Mouse (Mus musculus) testis, adult 10 weeks (tissue): Measurements from ENCODE around the gene Gm36176. TPM values are rescaled to one million over a fixed set of nuclear protein-coding genes. Genes with fewer than 3 reads are reported as not detected.

Experiments used
- polyA plus RNA-seq: library from polyadenylated mRNA; stranded (reverse); fragments of 350-450 nt; fragmentation: Illumina TruSeq; extraction: RNeasy Lipid Tissue Mini Kit (QIAGEN cat#74804); gene quantifications from one replicate; pipeline ENCODE4 v1.2.3, GENCODE M21; 2014; ENCODE audit warnings: low read depth, low replicate concordance

Gene Gm36176
- polyA plus RNA-seq: not detected

DNA sequence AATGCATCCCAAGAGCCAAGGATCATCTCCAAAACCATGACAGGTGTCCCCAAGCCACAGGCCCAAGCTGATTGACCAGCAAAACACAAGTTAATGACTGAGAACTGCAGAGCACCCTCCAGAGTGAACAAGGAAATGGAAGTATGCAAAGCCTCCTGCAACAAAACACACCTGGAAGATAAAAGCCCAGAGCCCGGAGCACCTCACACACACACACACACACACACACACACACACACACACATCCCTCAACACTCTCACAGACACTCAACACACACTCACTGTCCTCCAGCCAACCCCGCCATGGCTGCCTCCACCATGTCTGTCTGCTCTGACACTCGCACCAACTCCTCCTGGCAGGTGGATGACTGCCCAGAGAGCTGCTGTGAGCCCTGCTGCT is at the start of gene Gm36176:
Gene Gm36176, plus strand, starts transcription at position 301 of the 400 bp plus-strand sequence.

DNA sequence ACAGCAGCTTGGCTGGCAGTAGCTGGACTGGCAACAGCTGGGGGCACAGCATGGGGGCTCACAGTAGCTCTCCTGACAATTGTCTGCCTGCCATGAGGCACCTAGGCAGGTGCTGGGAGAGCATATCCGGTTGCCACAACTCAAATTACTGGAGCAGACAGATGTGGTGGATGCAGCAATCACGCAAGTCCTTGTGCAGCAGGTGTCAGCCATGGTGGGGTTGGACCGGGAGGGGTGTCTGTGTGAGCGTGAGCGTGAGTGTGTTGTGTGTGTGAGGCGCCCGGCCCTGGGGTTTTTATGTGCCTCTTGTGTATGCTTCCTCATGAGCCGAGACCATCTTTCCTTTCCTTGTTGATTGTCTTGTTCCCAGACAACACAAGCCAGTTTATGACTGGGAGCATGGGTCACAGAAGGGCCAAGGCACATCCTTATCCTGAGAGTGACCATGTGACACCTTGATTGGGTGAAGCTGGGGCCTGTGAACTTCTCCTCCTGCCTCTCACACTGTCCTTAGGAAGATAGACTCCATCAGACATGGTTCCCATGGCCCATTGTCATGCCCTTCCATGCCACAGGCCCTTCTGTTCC is 47.6 kb upstream of the Gm36176 start, which contains the start of gene Gm19668:
Gene Gm19668, minus strand, starts transcription at position 213 of the 588 bp plus-strand sequence.

DNA sequence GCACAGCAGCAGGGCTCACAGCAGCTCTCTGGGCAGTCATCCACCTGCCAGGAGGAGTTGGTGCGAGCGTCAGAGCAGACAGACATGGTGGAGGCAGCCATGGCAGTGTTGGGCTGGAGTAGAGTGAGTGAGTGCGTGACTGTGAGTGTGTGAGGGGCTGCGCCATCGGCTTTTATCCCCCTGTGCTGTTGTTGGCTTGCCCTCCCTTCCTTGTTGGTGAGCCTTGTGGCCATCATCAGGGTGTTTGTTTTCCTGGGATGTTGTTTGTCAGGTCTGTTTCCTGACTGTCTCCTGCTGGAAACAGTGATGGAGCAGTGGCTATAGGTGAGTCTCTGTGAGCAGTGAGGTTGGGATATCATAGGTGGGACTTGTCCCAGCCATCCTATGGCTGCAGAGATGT is 34.9 kb upstream of the Gm36176 start, which contains the start of gene Gm9507:
Gene Gm9507, minus strand, starts transcription at position 101 of the 400 bp plus-strand sequence.

DNA sequence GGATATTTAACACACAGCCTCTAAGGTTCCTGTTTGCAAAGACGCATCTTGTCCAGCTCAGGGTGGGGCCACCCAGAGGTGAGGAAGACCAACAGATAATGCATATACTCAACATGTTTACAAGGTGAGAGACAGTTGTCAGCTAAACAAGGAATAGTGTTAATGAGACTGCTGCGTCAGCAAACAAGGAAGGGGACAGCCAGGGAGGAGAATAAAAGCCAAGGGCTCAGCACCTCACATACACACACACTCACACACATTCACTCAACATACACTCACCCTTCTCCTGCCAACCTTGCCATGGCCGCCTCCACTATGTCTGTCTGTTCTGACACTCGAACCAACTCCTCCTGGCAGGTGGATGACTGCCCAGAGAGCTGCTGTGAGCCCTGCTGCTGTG is 32.2 kb upstream of the Gm36176 start, which contains the start of gene Gm2696:
Gene Gm2696, plus strand, starts transcription at position 301 of the 400 bp plus-strand sequence.

DNA sequence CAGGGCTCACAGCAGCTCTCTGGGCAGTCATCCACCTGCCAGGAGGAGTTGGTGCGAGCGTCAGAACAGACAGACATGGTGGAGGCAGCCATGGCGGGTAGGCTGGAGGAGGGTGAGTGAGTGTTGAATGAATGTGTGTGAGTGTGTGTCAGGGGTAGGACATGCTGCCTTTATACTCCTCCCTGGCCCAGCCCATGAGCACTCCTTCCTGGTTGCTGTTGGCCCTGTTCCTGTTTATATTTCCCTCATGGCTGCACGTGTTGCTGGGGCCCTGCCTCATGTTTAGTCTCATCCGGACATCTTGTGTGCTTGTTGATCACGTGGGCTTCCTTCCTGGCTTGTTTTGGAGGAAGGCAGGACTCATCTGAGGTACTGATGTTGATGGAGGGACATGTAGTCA is 19.7 kb upstream of the Gm36176 start, which contains the start of gene Krtap10-4:
Gene Krtap10-4, minus strand, starts transcription at position 145 of the 400 bp plus-strand sequence.

DNA sequence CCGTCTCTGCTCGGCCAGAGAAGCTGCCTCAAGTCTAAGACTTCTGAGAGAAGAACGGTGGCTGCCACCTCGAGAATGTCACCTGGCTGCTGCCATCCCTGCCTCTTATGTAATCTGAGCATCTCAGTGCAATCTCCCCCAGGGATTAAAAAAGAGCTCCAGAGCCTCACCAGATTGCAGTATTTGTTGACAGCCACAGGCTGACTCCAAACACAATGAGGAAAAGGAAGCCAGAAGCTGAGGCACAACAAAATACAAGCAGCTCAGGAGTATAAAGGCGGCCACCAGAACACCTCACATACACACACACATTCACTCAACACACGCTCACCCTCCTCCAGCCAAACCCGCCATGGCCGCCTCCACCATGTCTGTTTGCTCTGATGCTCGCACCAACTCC is 11.0 kb upstream of the Gm36176 start, which contains the start of gene Krtap10-10:
Gene Krtap10-10, plus strand, starts transcription at position 301 of the 400 bp plus-strand sequence.

DNA sequence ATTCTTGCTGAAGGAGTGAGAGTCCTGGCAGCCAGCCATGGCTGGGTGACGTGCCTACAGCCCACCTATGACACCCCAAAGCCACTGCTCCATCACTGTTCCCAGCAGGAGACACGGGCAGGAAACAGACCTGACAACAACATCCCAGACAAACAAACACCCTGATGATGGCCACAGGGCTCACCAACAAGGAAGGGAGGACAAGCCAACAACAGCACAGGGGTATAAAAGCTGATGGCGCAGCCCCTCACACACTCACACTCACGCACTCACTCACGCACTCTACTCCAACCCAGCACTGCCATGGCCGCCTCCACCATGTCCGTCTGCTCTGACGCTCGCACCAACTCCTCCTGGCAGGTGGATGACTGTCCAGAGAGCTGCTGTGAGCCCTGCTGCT is 6.0 kb downstream of the Gm36176 start, which contains the start of gene Gm10318:
Gene Gm10318, plus strand, starts transcription at position 301 of the 400 bp plus-strand sequence.

DNA sequence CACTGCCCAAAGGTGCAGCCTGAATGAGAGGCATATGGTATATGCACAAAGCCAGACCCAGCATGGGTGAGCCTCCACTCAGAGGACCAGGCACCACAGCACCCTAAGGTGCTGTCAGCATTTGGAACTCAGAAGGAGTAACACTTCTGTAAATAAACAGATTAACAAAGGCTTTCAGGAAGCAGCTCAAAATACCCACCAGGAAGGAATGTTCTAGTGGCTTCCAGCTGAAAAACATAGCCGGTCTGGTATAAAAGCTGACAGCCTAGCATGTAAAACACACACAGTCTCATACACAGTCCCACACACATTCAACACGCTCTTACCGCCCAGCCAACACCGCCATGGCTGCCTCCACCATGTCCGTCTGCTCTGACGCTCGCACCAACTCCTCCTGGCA is 15.1 kb downstream of the Gm36176 start, which contains the start of gene Gm3285:
Gene Gm3285, plus strand, starts transcription at position 301 of the 400 bp plus-strand sequence.

Other genes with a start within 250 kb of the Gm36176 start
- 32.2 TPM for gene Sumo3, start 240.7 kb upstream of the Gm36176 start, polyA plus RNA-seq
- 10.3 TPM for gene Gm49325, start 240.6 kb upstream of the Gm36176 start, polyA plus RNA-seq
- gene Ube2g2, start 224.5 kb upstream of the Gm36176 start, polyA plus RNA-seq: 19.1 TPM
- gene Tspear, start 160.2 kb upstream of the Gm36176 start, polyA plus RNA-seq: not detected
- not detected for gene Gm19402, start 156.0 kb upstream of the Gm36176 start, polyA plus RNA-seq
- not detected for gene Gm9508, start 149.6 kb upstream of the Gm36176 start, polyA plus RNA-seq
- not detected for gene Gm10272, start 140.2 kb upstream of the Gm36176 start, polyA plus RNA-seq
- gene Gm10024, start 135.3 kb upstream of the Gm36176 start, polyA plus RNA-seq: not detected
- not detected for gene Gm10142, start 131.0 kb upstream of the Gm36176 start, polyA plus RNA-seq
- gene Krtap12-1, start 126.2 kb upstream of the Gm36176 start, polyA plus RNA-seq: not detected
- gene Gm10100, start 120.3 kb upstream of the Gm36176 start, polyA plus RNA-seq: not detected
- not detected for gene Gm18596, start 104.2 kb upstream of the Gm36176 start, polyA plus RNA-seq
- gene Gm9736, start 95.4 kb upstream of the Gm36176 start, polyA plus RNA-seq: not detected
- not detected for gene Gm3233, start 87.1 kb upstream of the Gm36176 start, polyA plus RNA-seq
- gene Gm3238, start 75.5 kb upstream of the Gm36176 start, polyA plus RNA-seq: not detected
- gene Gm7138, start 69.9 kb upstream of the Gm36176 start, polyA plus RNA-seq: not detected
- gene Gm3250, start 64.3 kb upstream of the Gm36176 start, polyA plus RNA-seq: not detected
- not detected for gene Gm7137, start 58.6 kb upstream of the Gm36176 start, polyA plus RNA-seq
- gene Gm9639, start 51.7 kb upstream of the Gm36176 start, polyA plus RNA-seq: not detected
- gene Gm19668, start 47.7 kb upstream of the Gm36176 start, polyA plus RNA-seq: not detected
- not detected for gene Gm9507, start 35.0 kb upstream of the Gm36176 start, polyA plus RNA-seq
- gene Gm2696, start 32.1 kb upstream of the Gm36176 start, polyA plus RNA-seq: not detected
- not detected for gene Krtap10-4, start 19.7 kb upstream of the Gm36176 start, polyA plus RNA-seq
- gene Krtap10-10, start 10.9 kb upstream of the Gm36176 start, polyA plus RNA-seq: not detected
- gene Gm10318, start 6.1 kb downstream of the Gm36176 start, polyA plus RNA-seq: not detected
- gene Gm3285, start 15.2 kb downstream of the Gm36176 start, polyA plus RNA-seq: not detected
- gene Lrrc3, start 55.7 kb downstream of the Gm36176 start, polyA plus RNA-seq: 0.15 TPM
- gene Trpm2, start 123.8 kb downstream of the Gm36176 start, polyA plus RNA-seq: not detected
- gene 1810043G02Rik, start 131.7 kb downstream of the Gm36176 start, polyA plus RNA-seq: 1.4 TPM
- 0.50 TPM for gene Pfkl, start 163.3 kb downstream of the Gm36176 start, polyA plus RNA-seq
- 4.8 TPM for gene Dnmt3l, start 195.1 kb downstream of the Gm36176 start, polyA plus RNA-seq
- 0.17 TPM for gene Aire, start 196.8 kb downstream of the Gm36176 start, polyA plus RNA-seq
- 1.5 TPM for gene Icosl, start 222.5 kb downstream of the Gm36176 start, polyA plus RNA-seq